8 mouse cellular contexts compared by ENCODE assay signal in the genomic region with DNA sequence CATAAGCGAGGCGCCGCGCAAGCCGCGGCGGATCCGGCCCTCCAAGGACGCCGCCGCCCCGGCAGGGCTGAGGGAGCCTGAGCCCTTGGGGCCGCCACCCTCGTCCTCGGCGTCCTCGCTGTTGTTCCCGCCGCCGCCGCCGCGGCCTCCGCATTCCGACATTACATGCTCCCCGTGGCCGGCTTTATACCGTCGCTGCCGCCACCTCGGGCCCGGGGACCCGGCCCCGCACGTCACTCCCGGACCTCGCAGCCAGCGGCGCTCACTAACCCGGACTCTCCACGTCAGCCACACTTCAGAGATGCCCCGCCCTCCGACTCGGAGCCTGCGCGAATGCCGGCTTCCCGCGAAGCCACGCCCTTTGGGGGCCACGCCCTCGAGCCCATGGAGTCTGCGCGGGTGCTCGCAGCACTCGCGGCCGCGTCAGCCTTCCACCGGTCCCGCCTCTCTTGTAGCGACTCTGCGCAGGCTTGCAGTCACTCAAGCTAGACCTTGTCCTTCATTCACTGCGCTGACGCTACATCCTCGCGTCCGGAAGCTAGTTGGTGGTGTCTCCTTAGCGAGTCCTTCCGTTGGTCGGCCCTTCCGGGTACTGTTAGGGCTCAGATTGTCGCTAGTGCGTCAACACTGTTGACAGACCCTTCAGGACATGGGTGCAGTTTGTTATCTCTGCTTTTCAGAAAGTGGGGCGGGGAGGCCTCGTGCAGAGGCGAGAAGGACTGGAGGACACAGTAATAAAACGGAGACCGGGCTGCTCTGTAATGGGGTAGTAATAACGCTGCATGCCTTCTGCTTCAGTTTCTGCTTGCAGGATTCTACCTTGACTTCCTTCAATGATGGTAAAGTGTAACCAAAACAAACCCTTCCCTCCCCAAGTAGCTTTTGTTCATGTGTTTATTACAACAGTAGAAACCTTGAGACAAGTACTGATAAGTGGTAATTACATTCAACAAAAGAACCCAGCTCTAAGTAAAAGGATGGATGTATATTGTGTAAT. TPM values are rescaled to one million over a fixed set of nuclear protein-coding genes. Genes with fewer than 3 reads are reported as not detected.
DNase-seq lines count a peak whose midpoint lies in the region; ATAC-seq and TF ChIP-seq lines count a peak whose summit lies in the region.

TSS of gene Txndc11 (minus strand) at position 303 of the 997 bp plus-strand sequence.

- peak; percentile 88 for TF ChIP-seq POLR2A in kidney, adult 2 months (IDR thresholded peaks at IDR 0.05; ENCODE audit: low read depth, low read length)
- TF ChIP-seq POLR2A in spleen, adult 2 months (IDR thresholded peaks at IDR 0.05; ENCODE audit: low read depth, low read length): peak; percentile 87

- peaks cover 29% of the 10 kb centered on the region for H3K36me3 ChIP-seq in embryonic facial prominence, embryonic 13.5 days
- H3K36me3 ChIP-seq in kidney, adult 2 months (ENCODE audit: control insufficient read depth, insufficient read depth, low read length): 0 out of 2 replicates have a peak, but pooled peaks cover 2% of the 10 kb centered on the region
- peaks cover 33% of the 10 kb centered on the region for H3K36me3 ChIP-seq in limb, embryonic 12.5 days
- H3K36me3 ChIP-seq in midbrain, embryonic 15.5 days (replicated peaks): peaks cover 10% of the 10 kb centered on the region
- H3K36me3 ChIP-seq in spleen, adult 2 months (ENCODE audit: control insufficient read depth, insufficient read depth, low read length): peaks cover 13% of the 10 kb centered on the region

- H3K27me3 ChIP-seq in embryonic facial prominence, embryonic 13.5 days: no peaks in the 10 kb centered on the region
- H3K27me3 ChIP-seq in kidney, adult 2 months (replicated peaks; ENCODE audit: control insufficient read depth, insufficient read depth, low read length): no peaks in the 10 kb centered on the region
- no peaks in the 10 kb centered on the region for H3K27me3 ChIP-seq in limb, embryonic 12.5 days
- H3K27me3 ChIP-seq in midbrain, embryonic 15.5 days (replicated peaks): no peaks in the 10 kb centered on the region
- H3K27me3 ChIP-seq in spleen, adult 2 months (ENCODE audit: control insufficient read depth, insufficient read depth, low read length): no peaks in the 10 kb centered on the region

- H3K4me2 ChIP-seq in embryonic facial prominence, embryonic 13.5 days: peak within 1 kb of the TSS; percentile 76
- H3K4me2 ChIP-seq in limb, embryonic 12.5 days: peak within 1 kb of the TSS; percentile 76
- peak within 1 kb of the TSS; percentile 71 for H3K4me2 ChIP-seq in midbrain, embryonic 15.5 days

- peak within 1 kb of the TSS; percentile 91 for H3K4me3 ChIP-seq in embryonic facial prominence, embryonic 13.5 days
- H3K4me3 ChIP-seq in kidney, adult 2 months (ENCODE audit: insufficient read depth, low read depth, low read length): peak within 1 kb of the TSS; percentile 69
- H3K4me3 ChIP-seq in limb, embryonic 12.5 days (replicated peaks): peak within 1 kb of the TSS; percentile 95
- peak within 1 kb of the TSS; percentile 93 for H3K4me3 ChIP-seq in midbrain, embryonic 15.5 days
- peak within 1 kb of the TSS; percentile 81 for H3K4me3 ChIP-seq in spleen, adult 2 months (ENCODE audit: extremely low read depth, insufficient read depth, insufficient read length)

- H3K4me1 ChIP-seq in embryonic facial prominence, embryonic 13.5 days: peaks cover 17% of the 10 kb centered on the region
- H3K4me1 ChIP-seq in kidney, adult 2 months (ENCODE audit: control insufficient read depth, insufficient read depth, low read length): peaks cover 8% of the 10 kb centered on the region; the same call in 1 of the 2 replicates
- peaks cover 30% of the 10 kb centered on the region for H3K4me1 ChIP-seq in limb, embryonic 12.5 days (replicated peaks)
- peaks cover 27% of the 10 kb centered on the region for H3K4me1 ChIP-seq in midbrain, embryonic 15.5 days
- H3K4me1 ChIP-seq in spleen, adult 2 months (ENCODE audit: control insufficient read depth, insufficient read depth, insufficient read length): peaks cover 2% of the 10 kb centered on the region

- peak; percentile 100 for DNase-seq in 3134 (ENCODE audit: extremely low read depth, insufficient read length, low spot score)
- peak; percentile 100 for DNase-seq in adrenal gland, postnatal 36 days
- DNase-seq in heart, adult 18-20 months: peak; percentile 100
- peak; percentile 100 for DNase-seq in kidney, adult 2 months
- peak; percentile 96 to 100 for DNase-seq in spleen, adult 2 months (ENCODE audit: low read depth in 1 of 2, low spot score in 2 of 2)

- H3K27ac ChIP-seq in embryonic facial prominence, embryonic 13.5 days: peak within 1 kb of the TSS; percentile 92
- H3K27ac ChIP-seq in kidney, adult 2 months (ENCODE audit: insufficient read depth, low read depth, low read length): peak within 1 kb of the TSS; percentile 92
- peak within 1 kb of the TSS; percentile 88 for H3K27ac ChIP-seq in limb, embryonic 12.5 days
- peak within 1 kb of the TSS; percentile 90 for H3K27ac ChIP-seq in midbrain, embryonic 15.5 days
- peak within 1 kb of the TSS; percentile 92 for H3K27ac ChIP-seq in spleen, adult 2 months (ENCODE audit: insufficient read depth, low read length)

- no peak for TF ChIP-seq CTCF in kidney, adult 2 months (conservative IDR thresholded peaks at IDR 0.05; ENCODE audit: insufficient read depth, insufficient read length, low read depth, low read length)
- TF ChIP-seq CTCF in spleen, adult 2 months (IDR thresholded peaks at IDR 0.05; ENCODE audit: extremely low read depth, insufficient read depth, insufficient read length, insufficient replicate concordance): no peak

- peak within 1 kb of the TSS; percentile 96 for H3K9ac ChIP-seq in embryonic facial prominence, embryonic 13.5 days
- peak within 1 kb of the TSS; percentile 90 for H3K9ac ChIP-seq in limb, embryonic 12.5 days (replicated peaks)
- peak within 1 kb of the TSS; percentile 95 for H3K9ac ChIP-seq in midbrain, embryonic 15.5 days

- WGBS in embryonic facial prominence, embryonic 13.5 days: under 1% methylated on average over 80 of the region's 80 CpGs
- WGBS in kidney, adult 2 months: under 1% methylated on average over 77 of the region's 80 CpGs
- under 1% methylated on average over 80 of the region's 80 CpGs for WGBS in limb, embryonic 12.5 days
- under 1% methylated on average over 80 of the region's 80 CpGs for WGBS in midbrain, embryonic 15.5 days
- under 1% methylated on average over 77 of the region's 80 CpGs for WGBS in spleen, adult 2 months

- peak; percentile 99 for ATAC-seq in embryonic facial prominence, embryonic 13.5 days (ENCODE audit: insufficient number of reproducible peaks, insufficient read depth, low FRiP score, low TSS enrichment, low read depth)
- peak; percentile 98 for ATAC-seq in limb, embryonic 12.5 days (ENCODE audit: insufficient number of reproducible peaks, insufficient read depth, low FRiP score, low TSS enrichment, low read depth)
- ATAC-seq in midbrain, embryonic 15.5 days (replicated peaks): peak; percentile 99

- no peaks in the 10 kb centered on the region for H3K9me3 ChIP-seq in embryonic facial prominence, embryonic 13.5 days
- no peaks in the 10 kb centered on the region for H3K9me3 ChIP-seq in limb, embryonic 12.5 days
- no peaks in the 10 kb centered on the region for H3K9me3 ChIP-seq in midbrain, embryonic 15.5 days

RNA-seq across cellular contexts. Expression of gene Txndc11, which starts in this region (rescaled TPM):
- total RNA-seq in adrenal gland, postnatal 36 days (2021): 10 to 100 TPM; 37.9 to 51.8 TPM
- 36.3 and 38.6 TPM in 2 replicates for polyA plus RNA-seq in embryonic facial prominence, embryonic 13.5 days (2015; fragmentation: Nextera tagmentation; extraction: Ambion mirVana)
- 10 to 100 TPM; 13.6 to 14.0 TPM for total RNA-seq in heart, adult 18-20 months (2021)
- 26.7 and 28.2 TPM in 2 replicates for polyA plus RNA-seq in kidney, adult 2 months (2012; rRNA removed)
- 36.3 and 39.5 TPM in 2 replicates for polyA plus RNA-seq in limb, embryonic 12.5 days (2016; fragmentation: Nextera tagmentation; extraction: Ambion mirVana)
- 32.0 and 34.6 TPM in 2 replicates for polyA plus RNA-seq in midbrain, embryonic 15.5 days (2015; fragmentation: Nextera tagmentation; extraction: Ambion mirVana)
- 28.6 and 42.5 TPM in 2 replicates for polyA plus RNA-seq in spleen, adult 2 months (2012; rRNA removed)

Comparison
In these comparisons a context has a peak if more than half of its experiments do, and no peak if none do; other contexts are left out.
1. Peak in every context shown above with its lines: DNase-seq, ATAC-seq, H3K4me3 ChIP-seq and H3K27ac ChIP-seq.